Mouse (Mus musculus): Measurements from ENCODE around the gene Asb17.
"Not testable (repeated sequence)": the region's sequence is repeated elsewhere in the genome, so short reads cannot be mapped to it uniquely, and the experiment has no call there.

The Asb17 gene

GRCm38 (mm10) chr3:153832654-153832945, 11.4 kb upstream of the Asb17 start:
- DNase-seq: no peak

GRCm38 (mm10) chr3:153834071-153834470, 9.9 kb upstream of the Asb17 start:
- DNase-seq: no peak

- DNase-seq: peak; percentile 83 to 87
These were observed 8.4 kb upstream of the Asb17 start for GRCm38 (mm10) chr3:153835455-153836086.

GRCm38 (mm10) chr3:153836316-153836715, 7.7 kb upstream of the Asb17 start:
- DNase-seq: no peak

GRCm38 (mm10) chr3:153837593-153837992, 6.4 kb upstream of the Asb17 start:
- DNase-seq: no peak

- DNase-seq: no peak
These were observed 748 bp downstream of the Asb17 start for GRCm38 (mm10) chr3:153844757-153845156.

- no peak for DNase-seq
These were observed 1.5 kb downstream of the Asb17 start for GRCm38 (mm10) chr3:153845500-153845899.

GRCm38 (mm10) chr3:153846109-153846508, 2.1 kb downstream of the Asb17 start:
- no peak for DNase-seq

GRCm38 (mm10) chr3:153847207-153847733, 3.3 kb downstream of the Asb17 start:
- DNase-seq: no peak

GRCm38 (mm10) chr3:153849368-153850015, 5.5 kb downstream of the Asb17 start:
- DNase-seq: peak; percentile 25 to 47

GRCm38 (mm10) chr3:153850759-153851158, 6.8 kb downstream of the Asb17 start:
- no peak for DNase-seq

GRCm38 (mm10) chr3:153852266-153852665, 8.3 kb downstream of the Asb17 start:
- DNase-seq: no peak

- DNase-seq: no peak
These were observed 14.5 kb downstream of the Asb17 start for GRCm38 (mm10) chr3:153858350-153859001.

GRCm38 (mm10) chr3:153860392-153860791, 16.4 kb downstream of the Asb17 start:
- DNase-seq: not testable (repeated sequence)

- DNase-seq: no peak
These were observed 19.8 kb downstream of the Asb17 start for GRCm38 (mm10) chr3:153863816-153864215.

GRCm38 (mm10) chr3:153864636-153865429, 20.8 kb downstream of the Asb17 start:
- no peak for DNase-seq

- DNase-seq: no peak
These were observed 23.4 kb downstream of the Asb17 start for GRCm38 (mm10) chr3:153867149-153868136.

- peak; percentile 62 to 67 for DNase-seq
These were observed 27.4 kb downstream of the Asb17 start for GRCm38 (mm10) chr3:153871396-153871795.

- DNase-seq: no peak
These were observed 42.3 kb downstream of the Asb17 start for GRCm38 (mm10) chr3:153886296-153886695.

- DNase-seq: no peak
These were observed 44.1 kb downstream of the Asb17 start for GRCm38 (mm10) chr3:153888141-153888540.

GRCm38 (mm10) chr3:153889188-153889781, 45.3 kb downstream of the Asb17 start:
- DNase-seq: no peak
